Mouse (Mus musculus) urinary bladder, postnatal 4 days (tissue): ENCODE data around the gene Pnma1.

ENCODE experiments used
- DNase-seq, 2 experiments: peaks; one replicate each; pipeline ENCODE4 v3.0.0; 2021 to 2022; ENCODE audit warnings: low spot score in 2 of 2

Gene Pnma1

GRCm38 (mm10) chr12:84154786-84155522, 6.7 kb upstream of the Pnma1 start:
- DNase-seq, result no peak

GRCm38 (mm10) chr12:84153414-84153813, 5.1 kb upstream of the Pnma1 start:
- no peak for DNase-seq

GRCm38 (mm10) chr12:84152352-84153190, 4.3 kb upstream of the Pnma1 start:
- no peak for DNase-seq

GRCm38 (mm10) chr12:84151911-84152310, 3.6 kb upstream of the Pnma1 start:
- DNase-seq, result no peak

GRCm38 (mm10) chr12:84150976-84151375, 2.7 kb upstream of the Pnma1 start:
- DNase-seq, result no peak

GRCm38 (mm10) chr12:84149971-84150370, 1.7 kb upstream of the Pnma1 start:
- DNase-seq, result no peak

GRCm38 (mm10) chr12:84148622-84149012, 328 bp upstream of the Pnma1 start:
- no peak for DNase-seq

GRCm38 (mm10) chr12:84142281-84143050, 5.8 kb downstream of the Pnma1 start:
- no peak for DNase-seq

- DNase-seq, result no peak
These were observed 7.0 kb downstream of the Pnma1 start for GRCm38 (mm10) chr12:84141271-84141670.

- no peak for DNase-seq
These were observed 8.2 kb downstream of the Pnma1 start for GRCm38 (mm10) chr12:84140135-84140534.

GRCm38 (mm10) chr12:84137131-84137530, 11.2 kb downstream of the Pnma1 start:
- no peak for DNase-seq

- DNase-seq, result no peak
These were observed 16.0 kb downstream of the Pnma1 start for GRCm38 (mm10) chr12:84132265-84132664.

GRCm38 (mm10) chr12:84129931-84130330, 18.4 kb downstream of the Pnma1 start:
- no peak for DNase-seq

GRCm38 (mm10) chr12:84128576-84128975, 19.7 kb downstream of the Pnma1 start:
- no peak for DNase-seq

GRCm38 (mm10) chr12:84126899-84127298, 21.4 kb downstream of the Pnma1 start:
- DNase-seq, result no peak

- DNase-seq, result no peak
These were observed 22.4 kb downstream of the Pnma1 start for GRCm38 (mm10) chr12:84125892-84126291.

GRCm38 (mm10) chr12:84119584-84119983, 28.7 kb downstream of the Pnma1 start:
- no peak for DNase-seq

- peak; percentile 84 to 89 for DNase-seq
These were observed 33.9 kb downstream of the Pnma1 start, which contains the start of gene Dnal1 for GRCm38 (mm10) chr12:84114153-84114994. Gene Dnal1, plus strand, starts transcription at chr12:84114366.

- no peak for DNase-seq
These were observed 34.6 kb downstream of the Pnma1 start for GRCm38 (mm10) chr12:84113676-84114075.

- no peak for DNase-seq
These were observed 37.5 kb downstream of the Pnma1 start for GRCm38 (mm10) chr12:84110814-84111213.

GRCm38 (mm10) chr12:84109924-84110323, 38.4 kb downstream of the Pnma1 start:
- DNase-seq, result no peak
